Mouse (Mus musculus): ENCODE results near the gene Gfi1b.

Gene Gfi1b

DNA sequence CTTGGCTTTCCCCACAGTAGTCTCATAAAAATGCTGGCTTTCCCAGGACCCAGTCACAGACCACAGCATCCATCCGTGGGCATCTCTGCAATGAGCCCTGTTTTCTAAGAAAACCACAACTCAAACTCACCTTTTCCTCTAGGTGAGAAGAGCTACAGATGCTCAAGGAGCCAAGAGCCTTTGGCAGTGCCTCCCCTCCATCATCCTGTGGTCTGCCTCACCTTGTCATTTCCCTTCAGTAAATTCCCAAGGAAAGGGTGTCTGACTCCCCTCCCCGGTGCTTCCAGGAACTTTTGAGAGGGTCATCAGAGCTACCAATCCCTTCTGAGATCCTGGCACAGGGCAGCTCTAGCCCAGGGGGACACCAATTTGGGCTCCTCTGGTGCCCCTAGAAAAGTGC, 671 bp downstream of the Gfi1b start:
- no peak for DNase-seq

- no peak for DNase-seq
Measured at GRCm38 (mm10) chr2:28620522-28620921, 1.3 kb downstream of the Gfi1b start.

DNA sequence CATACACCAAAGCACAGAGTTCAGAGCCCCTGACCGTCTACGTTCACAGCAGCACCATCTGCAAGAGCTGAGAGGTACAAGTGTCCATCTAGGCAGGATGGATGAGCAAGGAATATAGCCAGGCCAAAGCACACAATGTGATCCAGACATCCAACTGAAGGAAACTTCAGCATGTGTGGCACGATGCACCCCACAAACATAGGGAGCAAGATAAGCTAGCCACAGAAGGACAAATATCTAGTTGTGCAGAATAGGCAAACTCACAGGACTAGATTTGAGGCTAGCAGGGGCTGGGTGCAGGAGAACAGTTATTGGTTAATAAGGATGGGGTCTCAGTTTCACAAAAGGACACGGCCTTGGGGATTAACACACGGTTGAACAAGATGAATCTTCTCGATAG, 2.4 kb downstream of the Gfi1b start:
- DNase-seq = no peak

GRCm38 (mm10) chr2:28618777-28619336, 2.9 kb downstream of the Gfi1b start:
- DNase-seq = no peak

DNA sequence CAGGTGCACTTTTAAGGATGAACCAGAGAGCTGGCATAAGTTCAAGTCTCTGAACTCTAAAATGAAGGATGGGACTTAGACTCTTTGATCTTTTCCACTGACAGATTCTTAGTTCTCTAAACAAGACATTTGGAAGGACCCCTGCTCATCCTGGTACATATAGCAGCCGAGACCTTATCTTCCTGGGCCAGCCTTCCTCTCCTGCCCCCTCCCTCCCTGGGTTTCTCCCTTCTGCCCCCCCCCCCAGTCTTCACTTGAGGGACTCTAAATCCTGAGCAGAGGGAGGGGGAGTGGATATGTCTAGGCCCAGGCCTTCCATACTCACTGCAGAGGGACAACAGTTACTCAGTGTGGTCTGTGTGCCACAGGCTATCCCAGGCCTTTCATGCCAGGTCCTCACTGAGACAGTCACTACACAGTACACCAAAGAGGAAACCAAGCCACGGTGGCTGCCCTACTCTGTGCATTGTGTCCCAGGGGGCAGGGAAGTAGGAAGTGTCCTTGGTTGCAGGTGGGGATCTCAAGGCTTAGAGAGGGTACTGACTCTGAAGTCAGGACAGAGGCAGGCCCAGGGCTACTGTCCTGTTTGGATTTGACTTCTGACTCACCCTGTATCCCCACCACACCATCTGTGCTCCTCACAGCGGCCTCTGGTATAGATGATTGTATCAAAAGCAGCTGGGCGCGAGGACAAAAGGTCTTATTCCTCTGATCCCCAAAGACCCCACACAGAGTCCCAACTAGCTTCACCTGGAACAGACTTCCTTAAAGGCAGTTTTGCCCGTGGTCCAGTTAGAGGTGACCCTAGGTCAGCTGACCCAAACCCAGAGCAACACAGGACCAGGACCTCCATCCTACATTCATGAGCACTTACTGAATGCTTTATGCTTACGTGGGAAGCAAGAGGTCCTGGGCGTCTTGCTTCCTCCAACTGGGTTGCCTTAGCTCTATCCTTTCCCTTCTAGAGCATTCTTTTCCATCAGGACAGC, 4.0 kb downstream of the Gfi1b start:
- no peak for DNase-seq

- no peak for DNase-seq
Measured at GRCm38 (mm10) chr2:28616874-28617273, 4.9 kb downstream of the Gfi1b start.

DNA sequence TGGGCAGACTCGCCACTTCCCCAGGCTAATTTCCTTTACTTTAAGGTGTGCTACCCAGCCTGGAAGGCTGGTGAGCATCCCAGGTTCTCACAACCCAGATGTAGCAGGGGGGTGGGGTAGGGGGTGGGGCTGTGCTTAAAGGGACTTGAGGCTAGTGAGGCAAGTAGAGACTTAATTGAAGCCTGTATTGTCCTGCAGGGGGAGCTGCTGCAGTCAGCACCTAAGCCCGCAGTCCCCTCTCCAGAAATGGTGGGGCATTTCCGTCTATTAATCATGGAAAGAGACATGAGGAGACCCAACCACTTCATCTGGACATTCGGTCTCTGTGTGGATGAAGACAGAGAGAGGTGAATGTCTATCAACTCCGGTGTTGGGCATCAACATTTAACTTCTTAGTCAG, 5.4 kb downstream of the Gfi1b start:
- no peak for DNase-seq

GRCm38 (mm10) chr2:28613599-28613998, 8.2 kb downstream of the Gfi1b start:
- no peak for DNase-seq

- DNase-seq = no peak
Measured at GRCm38 (mm10) chr2:28612436-28613063, 9.2 kb downstream of the Gfi1b start.

DNA sequence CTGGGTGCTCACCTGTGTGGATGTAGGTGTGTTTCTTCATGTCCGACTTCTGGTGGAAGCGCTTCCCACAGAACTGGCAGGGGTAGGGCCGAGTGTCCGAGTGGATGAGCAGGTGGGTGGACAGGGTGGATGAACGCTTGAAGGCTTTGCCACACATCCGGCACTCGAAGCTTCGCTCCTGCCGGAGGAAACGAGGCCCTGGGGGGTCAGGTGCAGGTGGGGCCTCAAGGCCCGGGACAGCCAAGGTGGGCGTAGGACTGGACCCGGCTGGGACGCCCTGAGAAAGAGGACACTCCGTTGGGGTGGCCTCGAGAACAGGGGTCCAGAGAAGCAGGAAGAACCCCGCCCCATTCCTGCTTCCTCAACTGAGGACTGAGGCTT, 10.4 kb downstream of the Gfi1b start:
- no peak for DNase-seq

GRCm38 (mm10) chr2:28610716-28611406, 10.9 kb downstream of the Gfi1b start:
- DNase-seq = no peak

- no peak for DNase-seq
Measured at GRCm38 (mm10) chr2:28609851-28610250, 11.9 kb downstream of the Gfi1b start.

- DNase-seq = no peak
Measured at GRCm38 (mm10) chr2:28607341-28608165, 14.2 kb downstream of the Gfi1b start.

GRCm38 (mm10) chr2:28606601-28607340, 15.0 kb downstream of the Gfi1b start:
- no peak for DNase-seq

DNA sequence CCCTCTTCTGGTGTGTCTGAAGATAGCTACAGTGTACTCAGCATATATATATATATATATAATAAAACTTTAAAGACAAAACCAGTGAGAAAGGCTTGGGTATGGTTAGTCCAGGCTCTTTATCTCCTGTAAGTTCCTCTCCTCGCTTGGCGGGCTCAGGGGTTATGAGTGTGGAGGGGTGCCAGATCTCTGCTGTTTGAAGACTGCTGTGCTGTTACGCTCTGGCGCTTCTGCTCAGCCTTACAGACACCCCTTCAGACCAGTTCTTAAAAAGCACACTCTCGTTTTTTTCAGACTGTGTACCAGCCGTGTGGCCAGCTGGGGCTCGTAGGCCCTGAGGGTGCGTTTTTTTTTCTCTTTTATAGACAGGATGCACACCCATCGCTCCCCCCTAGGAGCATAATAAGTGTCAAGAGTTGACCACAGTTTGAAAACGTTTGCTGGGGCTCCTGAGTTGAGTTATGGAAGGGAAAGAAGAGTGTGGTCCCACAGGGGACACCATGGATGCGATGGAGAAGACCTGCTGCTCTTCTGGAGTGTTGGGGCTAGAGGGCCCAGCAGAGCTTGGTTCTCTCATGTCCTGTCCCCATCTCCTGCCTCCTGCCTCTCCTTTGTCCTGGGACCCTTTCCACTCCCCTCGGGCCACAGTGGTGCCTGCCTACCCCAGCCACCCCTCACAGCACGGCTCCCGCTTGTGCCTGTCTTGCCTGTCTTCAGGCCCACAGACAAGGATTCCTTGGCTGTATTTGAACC, 15.8 kb downstream of the Gfi1b start:
- no peak for DNase-seq

DNA sequence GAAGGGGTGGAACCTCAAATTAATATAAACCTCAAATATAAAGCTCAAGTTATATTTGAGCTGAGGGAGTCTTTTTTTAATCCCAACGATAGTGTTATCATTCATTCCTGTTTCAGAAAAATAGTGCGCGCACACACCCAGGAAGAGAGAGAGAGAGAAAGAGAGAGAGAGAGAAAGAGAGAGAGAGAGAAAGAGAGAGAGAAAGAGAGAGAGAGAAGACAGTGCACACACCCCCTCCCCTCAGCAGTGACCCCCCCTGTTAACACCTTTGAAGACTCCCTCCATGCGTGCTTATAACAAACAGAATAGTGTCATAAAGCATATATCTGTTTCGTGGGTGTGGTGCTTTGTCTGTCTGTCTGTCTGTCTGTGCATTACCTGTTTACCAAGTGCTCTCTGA, 18.2 kb downstream of the Gfi1b start:
- DNase-seq = no peak

DNA sequence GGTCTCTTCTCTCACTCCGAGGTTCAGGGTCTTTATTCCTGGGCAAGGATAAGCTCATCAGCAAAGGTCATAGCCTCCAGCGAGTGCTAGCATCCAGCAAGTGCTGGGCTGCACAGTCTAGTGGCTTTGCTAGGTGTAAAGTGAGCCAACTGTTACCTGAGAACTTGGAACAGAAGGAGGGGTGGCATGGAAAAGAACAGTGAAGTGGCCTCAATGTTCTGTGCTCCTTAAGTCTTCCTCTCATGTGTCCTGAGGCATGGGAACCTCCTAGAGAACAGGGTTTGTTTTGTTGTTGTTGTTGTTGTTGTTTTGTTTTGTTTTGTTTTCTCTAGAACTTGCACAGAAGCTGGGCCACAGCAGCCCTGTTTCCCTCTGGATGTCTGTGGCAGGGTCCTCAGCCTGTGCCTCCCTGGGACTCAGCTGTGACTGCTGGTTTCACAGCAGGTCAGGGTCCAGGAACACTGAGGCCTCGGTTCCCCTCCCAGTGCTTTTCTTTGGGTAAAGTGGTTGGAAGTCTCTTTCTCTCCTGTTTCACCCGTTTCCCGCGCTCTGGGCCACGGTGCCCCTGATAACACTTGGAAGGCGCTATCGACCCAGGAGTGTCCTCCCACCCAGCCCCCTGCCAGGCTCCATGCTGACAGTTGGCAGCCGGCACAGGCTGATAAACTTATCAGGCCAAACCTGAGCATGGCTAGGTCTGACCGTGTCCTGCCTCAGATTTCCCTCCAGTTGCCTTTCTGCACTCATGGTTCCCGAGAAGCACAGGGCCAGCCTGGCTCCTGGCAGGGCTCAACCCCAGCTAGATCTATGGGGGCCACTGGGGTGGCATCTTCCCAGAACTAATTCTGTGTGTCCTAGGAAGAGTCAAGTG, 19.8 kb downstream of the Gfi1b start:
- no peak for DNase-seq

DNA sequence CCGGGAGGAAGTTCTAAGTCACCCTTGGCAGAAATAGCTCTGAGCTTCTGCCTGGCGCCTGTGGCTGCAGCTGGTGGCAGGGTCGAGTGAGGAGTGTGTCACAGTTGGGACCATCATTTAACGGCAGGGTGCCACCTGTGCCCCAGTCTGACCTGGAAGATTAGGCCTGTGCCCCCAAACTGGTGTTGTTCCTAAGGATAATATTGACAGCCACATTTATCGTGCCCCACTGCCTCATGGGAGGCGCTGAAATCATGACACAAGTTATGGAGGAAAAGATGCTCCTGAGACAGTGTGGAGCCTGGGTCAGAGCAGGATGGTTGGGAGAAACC, 22.2 kb downstream of the Gfi1b start:
- peak; percentile 26 to 48 for DNase-seq

DNA sequence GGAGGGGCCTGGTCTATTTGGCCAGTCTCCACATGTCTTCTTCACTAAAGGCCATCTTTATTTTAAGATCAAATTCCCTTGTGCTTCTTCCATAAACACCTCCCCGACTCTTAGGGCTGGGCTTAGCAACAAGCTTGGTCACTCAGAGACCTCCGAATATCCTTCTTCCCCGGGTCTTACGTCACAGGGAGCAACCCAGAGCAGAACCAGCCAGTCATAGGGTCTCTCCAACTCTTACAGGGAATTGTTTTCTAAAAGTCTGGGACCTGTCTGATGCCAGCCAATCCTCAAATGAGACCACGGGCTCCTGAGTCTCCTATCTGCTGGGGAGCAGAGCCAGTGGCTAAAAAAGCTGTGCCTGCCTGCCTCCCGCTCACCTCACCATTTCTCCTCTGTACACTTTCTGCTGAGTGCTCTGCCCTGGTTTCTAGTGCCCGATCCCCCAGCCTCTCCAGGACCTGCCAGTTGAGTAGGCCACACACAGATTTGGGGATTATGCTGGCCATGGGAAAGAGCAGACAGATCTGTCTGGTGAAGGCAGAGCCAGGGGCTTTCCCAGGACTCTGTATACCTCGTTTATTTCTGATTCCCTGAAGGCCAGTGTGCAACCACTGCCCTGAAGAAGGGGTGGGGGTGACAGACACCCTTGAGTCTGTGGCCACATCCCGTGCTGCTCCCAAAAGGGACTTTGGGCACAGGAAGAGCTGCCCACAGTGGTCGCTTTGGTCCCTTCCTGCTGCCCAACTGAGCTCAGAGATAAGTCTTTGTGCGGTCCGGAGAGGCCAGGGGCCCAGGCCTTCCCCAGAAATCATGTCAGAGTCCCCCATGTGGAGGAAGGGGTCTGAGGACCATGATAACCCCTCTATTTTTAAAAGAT, 22.9 kb downstream of the Gfi1b start:
- no peak for DNase-seq
